Mouse (Mus musculus): Measurements from ENCODE around the gene Slc2a4.
"Not testable (repeated sequence)": the region's sequence is repeated elsewhere in the genome, so short reads cannot be mapped to it uniquely, and the experiment has no call there.

The Slc2a4 gene

GRCm38 (mm10) chr11:69939731-69940130, 8.3 kb downstream of the Slc2a4 start:
- no peak for DNase-seq (ENCODE audit: low spot score in 2 of 2)

GRCm38 (mm10) chr11:69939181-69939580, 8.8 kb downstream of the Slc2a4 start:
- DNase-seq (ENCODE audit: low spot score in 2 of 2): no peak

GRCm38 (mm10) chr11:69938401-69938979, 9.5 kb downstream of the Slc2a4 start:
- DNase-seq (ENCODE audit: low spot score in 2 of 2): no peak

GRCm38 (mm10) chr11:69937834-69938233, 10.2 kb downstream of the Slc2a4 start:
- DNase-seq (ENCODE audit: low spot score in 2 of 2): no peak

GRCm38 (mm10) chr11:69937385-69937784, 10.6 kb downstream of the Slc2a4 start:
- DNase-seq (ENCODE audit: low spot score in 2 of 2): no peak

GRCm38 (mm10) chr11:69936714-69937347, 11.2 kb downstream of the Slc2a4 start:
- DNase-seq (ENCODE audit: low spot score in 2 of 2): no peak

GRCm38 (mm10) chr11:69936156-69936555, 11.8 kb downstream of the Slc2a4 start:
- no peak for DNase-seq (ENCODE audit: low spot score in 2 of 2)

GRCm38 (mm10) chr11:69935137-69935879, 12.7 kb downstream of the Slc2a4 start, which contains the start of gene Ybx2:
Gene Ybx2 (plus strand): TSS chr11:69935796.
- peak; percentile 81 to 86 for DNase-seq (ENCODE audit: low spot score in 2 of 2)

- no peak for DNase-seq (ENCODE audit: low spot score in 2 of 2)
Observed at GRCm38 (mm10) chr11:69934681-69935080, 13.3 kb downstream of the Slc2a4 start.

GRCm38 (mm10) chr11:69934169-69934568, 13.8 kb downstream of the Slc2a4 start:
- DNase-seq (ENCODE audit: low spot score in 2 of 2): peak; percentile 83 to 91

- no peak for DNase-seq (ENCODE audit: low spot score in 2 of 2)
Observed at GRCm38 (mm10) chr11:69933066-69933465, 14.9 kb downstream of the Slc2a4 start.

GRCm38 (mm10) chr11:69932254-69932653, 15.7 kb downstream of the Slc2a4 start:
- no peak for DNase-seq (ENCODE audit: low spot score in 2 of 2)

- DNase-seq (ENCODE audit: low spot score in 2 of 2): no peak
Observed at GRCm38 (mm10) chr11:69931769-69932168, 16.2 kb downstream of the Slc2a4 start.

GRCm38 (mm10) chr11:69930967-69931537, 16.9 kb downstream of the Slc2a4 start:
- no peak for DNase-seq (ENCODE audit: low spot score in 2 of 2)

GRCm38 (mm10) chr11:69930176-69930575, 17.8 kb downstream of the Slc2a4 start:
- DNase-seq (ENCODE audit: low spot score in 2 of 2): not testable (repeated sequence)

- DNase-seq (ENCODE audit: low spot score in 2 of 2): no peak
Observed at GRCm38 (mm10) chr11:69929712-69930111, 18.3 kb downstream of the Slc2a4 start.

GRCm38 (mm10) chr11:69927501-69927900, 20.5 kb downstream of the Slc2a4 start:
- DNase-seq (ENCODE audit: low spot score in 2 of 2): no peak

- DNase-seq (ENCODE audit: low spot score in 2 of 2): no peak
Observed at GRCm38 (mm10) chr11:69922796-69923195, 25.2 kb downstream of the Slc2a4 start.

- no peak for DNase-seq (ENCODE audit: low spot score in 2 of 2)
Observed at GRCm38 (mm10) chr11:69922012-69922756, 25.8 kb downstream of the Slc2a4 start.

- peak; percentile 100 for DNase-seq (ENCODE audit: low spot score in 2 of 2)
Observed at GRCm38 (mm10) chr11:69921114-69922011, 26.6 kb downstream of the Slc2a4 start, which contains the start of gene Eif5a. Gene Eif5a (minus strand): TSS chr11:69921958.

All from frontal cortex, postnatal 36 days (tissue).